Mouse (Mus musculus) ES-E14 (cell line): ENCODE measurements at regions not wholly inside any gene's neighbourhood (a gene's known extent, or its start where the extent isn't known, plus 50 kb on each side); places are given as distances from the start of the nearest gene placed in this dataset.

Experiments
- CHD2 ChIP-seq: IDR thresholded peaks from 2 replicates; pipeline ENCODE4 v1.6.1; 2014; ENCODE audit warnings: mild to moderate bottlenecking, low read depth, low read length, inconsistent platforms
- HCFC1 ChIP-seq: IDR thresholded peaks from 2 replicates; pipeline ENCODE4 v1.6.1; 2012; ENCODE audit warnings: low read length, inconsistent platforms, borderline replicate concordance; ENCODE audit not compliant: insufficient read depth
- MAFK ChIP-seq: IDR thresholded peaks from 2 replicates; pipeline ENCODE4 v1.6.1; 2014; ENCODE audit warnings: mild to moderate bottlenecking, low read depth, low read length, inconsistent platforms; ENCODE audit not compliant: insufficient read depth
- ZC3H11A ChIP-seq: IDR thresholded peaks from 2 replicates; pipeline ENCODE4 v1.6.1; 2012; ENCODE audit warnings: low read depth, mild to moderate bottlenecking, inconsistent platforms, low read length, borderline replicate concordance
- ZNF384 ChIP-seq: IDR thresholded peaks from 2 replicates; pipeline ENCODE4 v1.6.1; 2012; ENCODE audit warnings: low read depth, low read length, inconsistent platforms

GRCm38 (mm10) chr11:42919221-42919620 lies 116.3 kb upstream of the Gm9972 start:
- TF ChIP-seq MAFK (no peak), ZC3H11A (no peak), ZNF384 (no peak), CHD2 (no peak), HCFC1 (no peak)
